Mouse (Mus musculus) bone marrow macrophage, adult 2 months (primary cell): ENCODE results near the gene Krt42. TPM values are rescaled to one million over a fixed set of nuclear protein-coding genes. Genes with fewer than 3 reads are reported as not detected.
"Not testable (repeated sequence)": the region's sequence is repeated elsewhere in the genome, so short reads cannot be mapped to it uniquely, and the experiment has no call there.

ENCODE experiments used
- H3K27ac ChIP-seq: 2 replicates; pipeline ENCODE4 v1.5.1; 2012; ENCODE audit warnings: low read depth, low read length; ENCODE audit not compliant: insufficient read depth
- H3K4me1 ChIP-seq: 2 replicates; pipeline ENCODE4 v1.6.1; 2012; ENCODE audit warnings: low read length; ENCODE audit not compliant: control insufficient read depth, insufficient read depth
- H3K4me3 ChIP-seq: 2 replicates; pipeline ENCODE4 v1.5.1; 2012; ENCODE audit warnings: mild to moderate bottlenecking, low read length, moderate library complexity; ENCODE audit not compliant: insufficient read depth
- CTCF ChIP-seq: IDR thresholded peaks from 2 replicates; pipeline ENCODE4 v1.5.1; 2012; ENCODE audit warnings: low read depth, mild to moderate bottlenecking, low read length, moderate library complexity
- POLR2A ChIP-seq: IDR thresholded peaks from 2 replicates; pipeline ENCODE4 v1.6.1; 2012; ENCODE audit warnings: mild to moderate bottlenecking, low read depth, low read length, borderline replicate concordance
- polyA plus RNA-seq: library from polyadenylated mRNA; stranded (reverse); fragments of >200 nt; gene quantifications from 2 replicates; pipeline ENCODE4 v1.2.4, GENCODE M21; 2012; ENCODE audit not compliant: missing spikeins, insufficient read depth, insufficient read length

The Krt42 gene
- not detected in 2 replicates for polyA plus RNA-seq

GRCm38 (mm10) chr11:100269821-100270332 is at the start of gene Krt42:
Gene Krt42 (minus strand): TSS chr11:100269871.
- H3K4me3 ChIP-seq = no peak within 1 kb of the TSS
- H3K27ac ChIP-seq = no peak within 1 kb of the TSS
- no peaks in the 10 kb centered on the region for H3K4me1 ChIP-seq
- no peak for TF ChIP-seq CTCF
- no peak for TF ChIP-seq POLR2A

GRCm38 (mm10) chr11:100318529-100319451 is 49.1 kb upstream of the Krt42 start:
- peaks cover 4% of the 10 kb centered on the region for H3K4me1 ChIP-seq

GRCm38 (mm10) chr11:100317826-100318380 is 48.2 kb upstream of the Krt42 start:
- H3K4me1 ChIP-seq = peaks cover 4% of the 10 kb centered on the region
- TF ChIP-seq CTCF (no peak), POLR2A (no peak)
- no peak overlapping the region for H3K27ac ChIP-seq
- H3K4me3 ChIP-seq = no peak overlapping the region

More at GRCm38 (mm10) chr11:100318529-100319451, 49.1 kb upstream of the Krt42 start:
- Histone ChIP-seq H3K4me3 (peak overlapping the region; percentile 64), H3K27ac (no peak overlapping the region)
- no peak for TF ChIP-seq POLR2A
- no peak for TF ChIP-seq CTCF

GRCm38 (mm10) chr11:100315439-100315838 is 45.8 kb upstream of the Krt42 start:
- Histone ChIP-seq H3K4me3 (no peak overlapping the region), H3K4me1 (peaks cover 11% of the 10 kb centered on the region), H3K27ac (no peak overlapping the region)
- TF ChIP-seq CTCF = no peak
- no peak for TF ChIP-seq POLR2A

- H3K4me1 ChIP-seq = peaks cover 7% of the 10 kb centered on the region
- H3K4me3 ChIP-seq = no peak overlapping the region
- TF ChIP-seq CTCF (no peak), POLR2A (no peak)
- no peak overlapping the region for H3K27ac ChIP-seq
Measured at GRCm38 (mm10) chr11:100313424-100313823, 43.8 kb upstream of the Krt42 start.

GRCm38 (mm10) chr11:100312096-100312679 is 42.5 kb upstream of the Krt42 start:
- Histone ChIP-seq H3K27ac (no peak overlapping the region), H3K4me3 (no peak overlapping the region), H3K4me1 (peaks cover 7% of the 10 kb centered on the region)
- TF ChIP-seq CTCF (no peak), POLR2A (no peak)

- TF ChIP-seq CTCF = no peak
- no peak for TF ChIP-seq POLR2A
- Histone ChIP-seq H3K4me3 (no peak overlapping the region), H3K4me1 (peaks cover 7% of the 10 kb centered on the region)
Measured at GRCm38 (mm10) chr11:100311656-100312055, 42.0 kb upstream of the Krt42 start.

GRCm38 (mm10) chr11:100308672-100309071 is 39.0 kb upstream of the Krt42 start:
- not testable (repeated sequence) for H3K27ac ChIP-seq, H3K4me1 ChIP-seq, H3K4me3 ChIP-seq

More at GRCm38 (mm10) chr11:100311656-100312055, 42.0 kb upstream of the Krt42 start:
- H3K27ac ChIP-seq = no peak overlapping the region

GRCm38 (mm10) chr11:100307900-100308299 is 38.2 kb upstream of the Krt42 start:
- TF ChIP-seq POLR2A = no peak
- no peak for TF ChIP-seq CTCF
- Histone ChIP-seq H3K4me1 (peaks cover 7% of the 10 kb centered on the region), H3K27ac (no peak overlapping the region), H3K4me3 (no peak overlapping the region)

- peaks cover 5% of the 10 kb centered on the region for H3K4me1 ChIP-seq
- no peak overlapping the region for H3K27ac ChIP-seq
- TF ChIP-seq POLR2A (no peak), CTCF (no peak)
- no peak overlapping the region for H3K4me3 ChIP-seq
Measured at GRCm38 (mm10) chr11:100301292-100301691, 31.6 kb upstream of the Krt42 start.
